Mouse (Mus musculus) stomach, postnatal 0 days (tissue): ENCODE measurements around the gene Rreb1. TPM values are rescaled to one million over a fixed set of nuclear protein-coding genes. Genes with fewer than 3 reads are reported as not detected.

ENCODE experiments used
- ATAC-seq: fragments of 200-750 bp; cut with Nextera tagmentation; 2 replicates; pipeline ENCODE4 v1.8.0; 2017; ENCODE audit not compliant: low FRiP score, low TSS enrichment
- DNase-seq: peaks from one replicate; pipeline ENCODE4 v3.0.0-alpha.2; 2016; ENCODE audit warnings: low spot score
- H3K27ac ChIP-seq: fragments of 300-500 bp; sonication (generic); replicated peaks from 2 replicates; pipeline ENCODE4 v1.5.1; 2014; ENCODE audit warnings: mild to moderate bottlenecking, control low read depth
- H3K27me3 ChIP-seq: fragments of 300-500 bp; sonication (generic); 2 replicates; pipeline ENCODE4 v1.6.1; 2014; ENCODE audit warnings: low read length; ENCODE audit not compliant: control insufficient read depth, insufficient read depth
- H3K36me3 ChIP-seq: fragments of 300-500 bp; sonication (generic); 2 replicates; pipeline ENCODE4 v1.6.1; 2014; ENCODE audit warnings: low read length, mixed read lengths; ENCODE audit not compliant: control insufficient read depth, insufficient read depth
- H3K4me1 ChIP-seq: fragments of 300-500 bp; sonication (generic); replicated peaks from 2 replicates; pipeline ENCODE4 v1.6.1; 2014; ENCODE audit warnings: antibody characterized with exemption; ENCODE audit not compliant: control insufficient read depth, insufficient read depth
- H3K4me2 ChIP-seq: fragments of 300-500 bp; sonication (generic); replicated peaks from 2 replicates; pipeline ENCODE4 v1.6.1; 2014; ENCODE audit warnings: low read depth, mild to moderate bottlenecking, control low read depth, moderate library complexity
- H3K4me3 ChIP-seq: fragments of 300-500 bp; sonication (generic); 2 replicates; pipeline ENCODE4 v1.5.1; 2014; ENCODE audit warnings: low read depth, low read length, control low read depth
- H3K9ac ChIP-seq: fragments of 300-500 bp; sonication (generic); 2 replicates; pipeline ENCODE4 v1.6.1; 2014; ENCODE audit warnings: mild to moderate bottlenecking, low read length, control low read depth, mixed read lengths
- H3K9me3 ChIP-seq: fragments of 300-500 bp; sonication (generic); 2 replicates; pipeline ENCODE4 v1.6.1; 2016; ENCODE audit warnings: low read length; ENCODE audit not compliant: control insufficient read depth
- CTCF ChIP-seq: IDR thresholded peaks from 2 replicates; pipeline ENCODE4 v1.5.1; 2016; ENCODE audit warnings: antibody characterized with exemption, low read depth, mild to moderate bottlenecking, moderate library complexity
- EP300 ChIP-seq: optimal IDR thresholded peaks from 2 replicates; pipeline ENCODE3; 2016; ENCODE audit warnings: antibody characterized with exemption
- WGBS: fragments of 180-500 bp; shearing (Covaris S2); extraction: QIAGEN DNeasy Blood & Tissue Kit; methylation state at CpG from one replicate; pipeline ENCODE4 v1.1.7; 2014; 5-methylcytosine and 5-hydroxymethylcytosine counted together
- polyA plus RNA-seq: library from polyadenylated mRNA; unstranded; fragments of >200 nt; fragmentation: Nextera tagmentation; extraction: Ambion mirVana; gene quantifications from 2 replicates; pipeline ENCODE4 v1.2.1, GENCODE M21; 2015

The Rreb1 gene
- polyA plus RNA-seq, 1 experiment from 2014 or later = 6.0 TPM

- H3K27ac ChIP-seq = no peak overlapping the region
- no peak overlapping the region for H3K4me3 ChIP-seq
- H3K9me3 ChIP-seq = no peaks in the 10 kb centered on the region
- no peak overlapping the region for H3K9ac ChIP-seq
- no peak overlapping the region for H3K4me2 ChIP-seq
- TF ChIP-seq CTCF = no peak
- no peak for TF ChIP-seq EP300
- no peaks in the 10 kb centered on the region for H3K36me3 ChIP-seq
- H3K27me3 ChIP-seq = no peaks in the 10 kb centered on the region
- WGBS = 67% methylated on average over 5 of the region's 5 CpGs
- DNase-seq (no peak), ATAC-seq (no peak)
- no peaks in the 10 kb centered on the region; the same call in 1 of the 2 replicates for H3K4me1 ChIP-seq
Observed at GRCm38 (mm10) chr13:37848438-37848837, 70.2 kb downstream of the Rreb1 start.

- H3K27ac ChIP-seq = no peak overlapping the region
- DNase-seq (no peak), ATAC-seq (no peak)
- H3K9me3 ChIP-seq = no peaks in the 10 kb centered on the region
- no peaks in the 10 kb centered on the region for H3K27me3 ChIP-seq
- TF ChIP-seq CTCF = no peak
- TF ChIP-seq EP300 = no peak
- no peak overlapping the region for H3K4me2 ChIP-seq
- H3K36me3 ChIP-seq = no peaks in the 10 kb centered on the region
- 68% methylated on average over 5 of the region's 5 CpGs for WGBS
- no peak overlapping the region for H3K4me3 ChIP-seq
- no peak overlapping the region for H3K9ac ChIP-seq
- H3K4me1 ChIP-seq = peaks cover 6% of the 10 kb centered on the region; the same call in 1 of the 2 replicates
Observed at GRCm38 (mm10) chr13:37851617-37852016, 73.4 kb downstream of the Rreb1 start.

GRCm38 (mm10) chr13:37852850-37853249 lies 74.7 kb downstream of the Rreb1 start:
- WGBS = 55% methylated on average over 3 of the region's 3 CpGs

GRCm38 (mm10) chr13:37853441-37853840 lies 75.2 kb downstream of the Rreb1 start:
- ATAC-seq (no peak), DNase-seq (no peak)
- Histone ChIP-seq H3K27ac (peak overlapping the region; percentile 63), H3K9ac (no peak overlapping the region), H3K4me2 (no peak overlapping the region), H3K27me3 (no peaks in the 10 kb centered on the region), H3K4me3 (no peak overlapping the region), H3K9me3 (no peaks in the 10 kb centered on the region), H3K36me3 (no peaks in the 10 kb centered on the region), H3K4me1 (peaks cover 11% of the 10 kb centered on the region)
- TF ChIP-seq CTCF (no peak), EP300 (no peak)
- WGBS = 27% methylated on average over 4 of the region's 4 CpGs

More at GRCm38 (mm10) chr13:37852850-37853249, 74.7 kb downstream of the Rreb1 start:
- Histone ChIP-seq H3K4me1 (peaks cover 6% of the 10 kb centered on the region; the same call in 1 of the 2 replicates), H3K9me3 (no peaks in the 10 kb centered on the region), H3K9ac (no peak overlapping the region), H3K36me3 (no peaks in the 10 kb centered on the region), H3K27me3 (no peaks in the 10 kb centered on the region), H3K4me3 (no peak overlapping the region), H3K27ac (peak overlapping the region; percentile 63), H3K4me2 (no peak overlapping the region)
- TF ChIP-seq EP300 (no peak), CTCF (no peak)
- DNase-seq (no peak), ATAC-seq (no peak)

GRCm38 (mm10) chr13:37854031-37854431 lies 75.8 kb downstream of the Rreb1 start:
- peak; percentile 69 for DNase-seq
- Histone ChIP-seq H3K9ac (peak overlapping the region; percentile 41; the same call in 1 of the 2 replicates), H3K27ac (peak overlapping the region; percentile 92), H3K36me3 (no peaks in the 10 kb centered on the region), H3K27me3 (no peaks in the 10 kb centered on the region), H3K4me3 (peak overlapping the region; percentile 27), H3K4me1 (peaks cover 13% of the 10 kb centered on the region), H3K4me2 (peak overlapping the region; percentile 59), H3K9me3 (no peaks in the 10 kb centered on the region)
- ATAC-seq = peak; percentile 43
- WGBS = 12% methylated on average over 14 of the region's 14 CpGs
- TF ChIP-seq CTCF (no peak), EP300 (no peak)

GRCm38 (mm10) chr13:37854455-37855220 lies 76.4 kb downstream of the Rreb1 start:
- Histone ChIP-seq H3K9ac (0 out of 2 replicates have a peak overlapping the region, but pooled peaks have one; percentile 41), H3K27ac (peak overlapping the region; percentile 92)

More at GRCm38 (mm10) chr13:37854455-37855220, 76.4 kb downstream of the Rreb1 start:
- ATAC-seq = no peak
- no peak for DNase-seq
- H3K4me3 ChIP-seq = peak overlapping the region; percentile 27
- TF ChIP-seq CTCF (no peak), EP300 (no peak)
- H3K4me2 ChIP-seq = peak overlapping the region; percentile 59
- peaks cover 13% of the 10 kb centered on the region for H3K4me1 ChIP-seq
- H3K36me3 ChIP-seq = no peaks in the 10 kb centered on the region
- H3K9me3 ChIP-seq = no peaks in the 10 kb centered on the region
- no peaks in the 10 kb centered on the region for H3K27me3 ChIP-seq
- 28% methylated on average over 14 of the region's 14 CpGs for WGBS
